Mouse (Mus musculus): ENCODE results near the gene Nufip2.

Nufip2 gene

GRCm38 (mm10) chr11:77770346-77770745, 84.4 kb downstream of the Nufip2 start:
- DNase-seq (ENCODE audit: low spot score), result no peak

- no peak for DNase-seq (ENCODE audit: low spot score)
Measured at GRCm38 (mm10) chr11:77771879-77772713, 86.1 kb downstream of the Nufip2 start.

DNA sequence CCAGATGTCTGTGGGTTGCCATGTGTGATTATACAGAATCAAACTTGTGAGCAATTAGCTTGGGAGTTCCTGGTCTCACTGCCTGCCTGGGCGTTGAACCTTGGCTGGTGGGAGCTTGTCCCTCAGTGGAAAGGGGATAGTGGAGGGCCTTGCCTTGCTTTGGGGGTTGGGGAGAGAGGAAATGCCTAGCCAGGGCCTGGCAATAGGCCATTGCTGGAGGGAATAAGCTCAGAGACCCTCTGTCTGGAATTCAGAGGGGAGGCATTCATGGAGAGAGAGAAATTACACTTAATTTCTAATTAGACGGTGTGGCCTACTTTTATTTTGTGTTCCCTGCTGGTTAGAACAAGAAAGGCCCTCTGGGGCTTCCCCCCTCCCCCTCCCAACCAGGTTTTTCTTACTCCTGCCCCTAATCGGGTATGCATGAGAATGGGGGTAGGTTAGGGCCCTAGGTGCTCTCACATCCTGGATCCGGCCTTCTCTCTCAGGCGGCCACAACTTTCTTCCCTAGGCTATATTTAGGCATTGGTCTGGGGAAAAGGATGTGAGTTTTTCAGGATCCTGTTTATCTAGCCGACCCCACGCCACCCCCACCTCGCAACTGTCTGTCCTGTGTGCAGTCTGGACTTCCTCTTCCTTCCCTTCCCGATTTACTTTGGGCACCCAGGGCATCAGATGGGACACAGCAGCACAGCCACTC, 89.9 kb downstream of the Nufip2 start:
- no peak for DNase-seq (ENCODE audit: low spot score)

- no peak for DNase-seq (ENCODE audit: low spot score)
Measured at GRCm38 (mm10) chr11:77777436-77777835, 91.5 kb downstream of the Nufip2 start.

GRCm38 (mm10) chr11:77777937-77778336, 92.0 kb downstream of the Nufip2 start:
- DNase-seq (ENCODE audit: low spot score), result no peak

DNA sequence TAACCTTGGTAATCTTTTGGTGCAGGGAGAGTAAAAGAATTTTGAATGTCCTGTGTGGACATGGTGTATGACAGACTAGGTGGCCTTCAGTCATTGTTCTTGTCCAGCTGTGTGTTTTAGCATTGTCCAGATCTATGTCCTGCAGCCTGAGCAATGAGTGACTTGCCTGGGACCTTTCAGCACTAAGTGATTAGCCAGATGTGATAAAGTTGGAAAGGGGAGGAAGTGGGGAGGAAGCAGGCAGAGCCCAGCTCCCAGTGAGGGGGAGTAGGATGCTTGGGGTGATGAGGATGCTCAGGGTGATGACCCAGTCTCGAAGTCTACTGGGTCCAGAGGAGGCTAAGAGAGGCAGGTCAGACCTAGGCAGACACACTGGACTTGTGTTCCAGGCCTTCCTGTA, 93.3 kb downstream of the Nufip2 start:
- DNase-seq (ENCODE audit: low spot score), result no peak

- no peak for DNase-seq (ENCODE audit: low spot score)
Measured at GRCm38 (mm10) chr11:77781088-77781487, 95.1 kb downstream of the Nufip2 start.

DNA sequence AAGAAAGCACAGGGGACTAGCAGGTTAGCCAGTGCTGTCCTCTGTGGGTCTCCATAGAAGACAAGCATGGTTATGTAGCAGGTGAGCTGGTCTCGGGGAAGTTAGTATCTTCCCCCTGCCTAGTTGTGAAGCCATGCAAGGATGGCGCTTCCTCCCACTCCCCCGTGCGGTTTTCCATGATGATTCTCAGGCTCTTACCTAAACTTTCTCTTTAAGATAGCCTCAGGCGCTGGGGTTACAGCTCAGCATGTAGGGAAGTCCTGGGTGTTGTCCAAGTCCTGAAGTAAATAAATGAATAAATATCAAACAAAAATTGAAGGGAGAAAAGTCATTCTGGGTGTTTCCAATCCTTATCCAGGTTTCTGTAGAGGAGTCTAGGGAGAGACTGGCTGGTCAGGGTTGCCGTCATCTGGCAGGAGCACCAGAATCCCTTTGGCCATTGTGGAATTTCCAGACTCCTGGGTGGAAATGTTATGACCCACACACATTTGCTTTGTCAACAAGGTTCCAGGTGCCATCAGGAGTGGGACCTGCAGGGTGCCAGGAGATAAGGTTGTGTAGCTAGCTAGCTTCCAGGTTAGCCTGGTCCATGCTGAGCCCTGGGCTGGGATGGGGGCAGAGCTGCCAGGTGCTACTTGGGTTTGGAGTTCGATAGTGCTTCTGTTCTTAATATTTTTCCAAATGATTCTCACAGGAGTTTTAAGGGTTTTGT, 96.3 kb downstream of the Nufip2 start:
- DNase-seq (ENCODE audit: low spot score), result no peak

- no peak for DNase-seq (ENCODE audit: low spot score)
Measured at GRCm38 (mm10) chr11:77783211-77783746, 97.3 kb downstream of the Nufip2 start.

DNA sequence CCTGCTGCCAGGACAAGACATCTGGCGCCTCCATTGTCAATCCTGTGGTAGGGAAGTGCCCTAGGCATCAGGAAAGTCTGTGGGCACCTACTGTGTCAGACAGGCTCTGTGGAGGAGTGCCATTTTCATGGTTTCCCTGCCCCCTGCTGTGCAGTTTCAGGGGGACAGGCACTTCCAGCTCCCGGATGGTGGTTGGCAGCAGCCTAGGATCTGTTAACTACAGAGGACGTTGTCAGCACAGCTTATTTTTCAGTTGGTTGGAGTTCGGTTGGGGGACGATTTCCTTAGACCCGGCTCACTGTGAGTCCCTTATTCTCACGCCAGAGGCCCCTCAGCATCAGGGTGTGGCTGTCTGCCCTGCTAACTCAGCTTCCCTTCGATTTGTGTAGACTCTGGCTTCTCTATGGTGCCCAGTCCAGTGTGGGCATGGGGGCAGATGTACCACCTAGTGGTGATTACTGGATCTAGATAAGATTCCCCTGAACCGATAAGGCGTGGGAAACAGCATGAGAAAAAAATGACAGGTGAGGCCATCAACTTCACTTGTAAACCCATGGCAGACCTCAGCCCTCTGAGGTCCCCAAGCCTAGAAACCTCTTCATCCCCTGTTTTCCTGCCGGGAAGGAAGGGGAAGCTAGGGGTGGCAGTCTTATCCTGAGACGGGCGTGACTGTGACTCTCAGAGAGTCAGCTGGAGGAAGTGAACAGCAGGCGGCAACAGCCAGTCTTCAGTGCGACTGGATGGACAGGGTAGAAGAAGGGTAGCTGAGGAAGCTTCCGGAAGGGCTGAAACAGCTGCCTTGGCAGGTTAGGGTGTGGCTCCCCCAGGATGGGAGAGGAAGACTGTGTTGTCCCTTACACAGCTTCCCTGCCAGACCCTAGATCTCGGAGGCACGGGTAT, 98.0 kb downstream of the Nufip2 start:
- no peak for DNase-seq (ENCODE audit: low spot score)

- DNase-seq (ENCODE audit: low spot score), result no peak
Measured at GRCm38 (mm10) chr11:77784894-77785293, 98.9 kb downstream of the Nufip2 start.

- no peak for DNase-seq (ENCODE audit: low spot score)
Measured at GRCm38 (mm10) chr11:77785396-77785767, 99.4 kb downstream of the Nufip2 start.

- DNase-seq (ENCODE audit: low spot score), result no peak
Measured at GRCm38 (mm10) chr11:77785768-77786561, 100.0 kb downstream of the Nufip2 start.

DNA sequence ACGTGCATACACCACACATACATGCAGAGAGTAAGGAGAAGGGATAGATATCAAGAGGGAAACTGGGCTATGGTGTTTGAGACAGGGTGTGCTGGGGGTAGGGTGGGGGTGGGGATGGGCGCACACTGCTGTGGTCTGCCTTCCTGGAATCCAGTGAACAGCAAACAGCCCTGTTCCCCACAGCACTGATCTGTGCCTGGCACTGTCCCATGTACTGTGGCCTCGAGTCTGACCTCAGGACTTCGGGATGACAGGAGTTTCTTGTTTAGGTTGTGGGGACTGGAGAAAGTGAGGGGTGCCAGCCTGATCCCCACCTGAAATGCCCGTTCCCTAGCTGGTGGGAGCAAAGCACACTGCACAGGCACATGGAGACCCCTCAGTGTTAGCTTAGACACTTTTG, 101.8 kb downstream of the Nufip2 start, which contains the start of gene Gm10277:
Gene Gm10277 (minus strand): TSS at position 41 of the 400 bp plus-strand sequence.
- DNase-seq (ENCODE audit: low spot score), result no peak

DNA sequence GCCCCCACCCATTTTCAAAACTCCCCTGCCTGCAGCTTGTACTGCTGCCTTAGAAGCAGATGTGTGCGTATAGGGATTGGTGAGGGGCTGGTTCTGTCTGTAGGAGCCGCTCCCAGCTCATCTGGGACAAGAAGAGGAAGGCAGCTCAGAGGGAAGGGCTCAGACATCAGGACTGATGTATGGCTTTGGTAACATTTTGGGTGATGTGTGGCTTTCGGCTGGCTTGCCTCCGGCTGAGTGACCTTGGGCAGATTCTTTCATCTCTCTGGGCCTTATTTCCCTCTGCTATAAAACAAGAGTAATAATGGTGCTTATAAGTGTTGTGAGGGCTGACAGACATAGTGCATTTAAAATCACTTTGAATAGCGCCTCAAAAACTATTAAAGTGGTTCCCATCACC, 103.6 kb downstream of the Nufip2 start:
- DNase-seq (ENCODE audit: low spot score), result no peak

DNA sequence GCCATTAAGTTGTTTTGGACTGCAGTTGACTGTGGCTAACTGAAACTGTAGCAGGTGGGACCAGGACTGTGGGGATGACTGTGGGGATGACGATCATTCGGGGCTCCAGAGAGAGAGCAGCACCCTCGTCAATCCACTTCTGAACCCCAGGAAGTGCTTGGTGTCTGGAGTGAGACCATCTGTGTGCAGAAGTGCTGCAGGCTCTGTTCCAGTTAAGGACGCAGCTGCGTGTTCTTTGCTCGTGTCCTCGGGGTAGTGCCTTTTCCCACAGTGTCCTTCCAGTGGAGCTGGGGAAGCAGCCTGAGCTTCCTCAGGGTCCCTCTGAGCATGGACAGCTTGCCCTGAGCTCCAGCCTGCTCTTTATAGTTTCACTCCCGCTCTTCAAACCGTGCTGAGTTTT, 104.3 kb downstream of the Nufip2 start:
- no peak for DNase-seq (ENCODE audit: low spot score)

DNA sequence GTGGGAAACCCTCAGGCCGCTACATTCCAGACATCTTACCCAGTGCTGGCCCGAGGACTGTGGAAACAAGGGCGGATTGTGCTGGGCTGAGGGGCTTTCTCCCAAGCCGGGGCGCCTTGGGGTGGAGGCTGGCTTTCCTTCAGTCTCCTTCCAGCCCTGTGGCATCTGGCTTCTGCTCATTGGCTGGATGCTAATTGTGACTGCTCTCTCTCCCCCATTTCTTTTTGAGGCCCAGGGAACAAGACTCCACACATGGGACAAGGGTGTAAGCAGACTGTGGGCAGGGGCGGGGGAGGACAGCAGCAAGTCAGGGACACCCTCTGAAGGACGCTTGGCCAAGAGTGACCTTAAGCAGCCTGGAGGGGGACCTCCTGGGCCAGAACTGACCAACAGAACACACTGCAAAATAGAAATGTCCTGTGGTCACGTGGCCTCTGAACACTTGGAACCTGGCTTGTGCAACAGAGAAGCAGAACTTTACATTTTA, 105.3 kb downstream of the Nufip2 start:
- DNase-seq (ENCODE audit: low spot score), result no peak

Data from ovary, postnatal 10 days (tissue).